Mouse (Mus musculus): Measurements from ENCODE around the gene Scn3a.

DNA sequence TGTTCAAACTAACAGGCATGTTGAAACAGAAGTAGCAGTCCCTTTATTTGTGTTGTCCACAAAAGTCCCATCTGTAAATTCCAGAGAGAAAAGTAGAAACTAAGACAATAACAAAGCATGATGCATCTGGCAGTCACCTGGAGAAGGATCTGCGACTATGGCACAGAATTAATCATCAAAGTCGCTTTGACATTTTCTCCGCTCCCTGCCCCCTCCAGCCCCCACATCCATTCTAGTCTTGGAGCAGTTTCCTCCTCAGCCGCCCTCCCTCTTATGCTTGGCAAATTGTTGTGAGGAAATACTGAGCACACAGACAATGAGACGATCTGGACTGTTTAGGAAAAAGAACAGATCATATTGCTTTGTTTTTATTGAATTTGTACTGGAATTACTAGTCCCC, 29.0 kb downstream of the Scn3a start:
- TF ChIP-seq CTCF (IDR thresholded peaks at IDR 0.05) (no peak), EP300 (IDR thresholded peaks at IDR 0.05) (no peak)
